In genomic region chr1:132306160-132306559, GRCm38 (mm10) we compare ENCODE assay signal across 9 mouse cellular contexts. TPM values are rescaled to one million over a fixed set of nuclear protein-coding genes. Genes with fewer than 3 reads are reported as not detected.
DNase-seq lines count a peak whose midpoint lies in the region; ATAC-seq and TF ChIP-seq lines count a peak whose summit lies in the region.
"Had no signal": no experiment of that assay in that cellular context is flagged by ENCODE, and none has a peak within 500 bp of the region (broad histone marks: within the 10 kb centered on the region; RNA-seq: fewer than 3 reads in every experiment).

No protein-coding gene starts in this region.

- peak; percentile 52 for ATAC-seq in megakaryocyte-erythroid progenitor cell, adult 5-6 weeks (replicated peaks; ENCODE audit: low FRiP score, low TSS enrichment, poor library complexity, severe bottlenecking)

- H3K27ac ChIP-seq in gastrocnemius, adult 2 months, result no peak overlapping the region

- DNase-seq in gastrocnemius, adult 2 months, result peak; percentile 62
- DNase-seq in gastrocnemius, postnatal 25 days, result no peak
- DNase-seq in ovary, postnatal 36 days (ENCODE audit: low spot score), result peak; percentile 49
- DNase-seq in ovary, adult 18-20 months (ENCODE audit: low spot score), result no peak
- DNase-seq in adrenal gland, postnatal 25 days, result peak; percentile 71
- DNase-seq in kidney, adult 8-10 months, result peak; percentile 51 to 79
- DNase-seq in ovary, postnatal 10 days (ENCODE audit: low spot score), result no peak

- intact Hi-C loops in gastrocnemius, adult 2 months (cut with DNase I), result loop anchor here (1.0 to 2.0 kb wide), 2 partner anchors 94 to 147 kb away; no protein-coding TSS in a partner anchor

- TF ChIP-seq CTCF in gastrocnemius, adult 2 months (IDR thresholded peaks at IDR 0.05), result peak; percentile 79

- H3K4me3 ChIP-seq in gastrocnemius, adult 2 months, result no peak overlapping the region
- H3K4me3 ChIP-seq: myocyte had no signal

RNA-seq across cellular contexts. Expression of gene Klhdc8a, which starts 7.7 kb away (rescaled TPM):
- under 1 TPM; 0.13 to 0.31 TPM for total RNA-seq in gastrocnemius, adult 2 months (2021)
- total RNA-seq in gastrocnemius, postnatal 25 days (2021), result under 1 TPM; 0.16 to 0.26 TPM
- total RNA-seq in adrenal gland, postnatal 25 days (2021), result 116 and 153 TPM in 2 replicates
- not detected in 2 replicates for total RNA-seq in megakaryocyte-erythroid progenitor cell, adult 5-6 weeks (2014; fragmentation: Nextera tagmentation)
- not detected in 2 replicates for total RNA-seq in megakaryocyte-erythroid progenitor cell, adult 5-6 weeks (2017)

RNA-seq across cellular contexts. Expression of gene Nuak2, which starts 9.8 kb away (rescaled TPM):
- under 1 TPM; 0.38 to 0.98 TPM for total RNA-seq in gastrocnemius, adult 2 months (2021)
- total RNA-seq in gastrocnemius, postnatal 25 days (2021), result 1 to 10 TPM in 1 of 2 experiments, under 1 TPM in 1; 0.79 to 1.3 TPM
- total RNA-seq in adrenal gland, postnatal 25 days (2021), result 2.4 and 4.8 TPM in 2 replicates
- 3.7 and 4.9 TPM in 2 replicates for total RNA-seq in megakaryocyte-erythroid progenitor cell, adult 5-6 weeks (2014; fragmentation: Nextera tagmentation)
- 0.70 and 4.4 TPM in 2 replicates for total RNA-seq in megakaryocyte-erythroid progenitor cell, adult 5-6 weeks (2017)

Comparison
In these comparisons a context has a peak if more than half of its experiments do, and no peak if none do; other contexts are left out.
1. DNase-seq: peak in gastrocnemius, adult 2 months (single experiment), ovary, postnatal 36 days (single experiment), adrenal gland, postnatal 25 days (single experiment) and kidney, adult 8-10 months (2 of 2); none in gastrocnemius, postnatal 25 days (single experiment), ovary, adult 18-20 months (single experiment) and ovary, postnatal 10 days (single experiment).
2. RNA of gene Klhdc8a, which starts 7.7 kb away (total RNA-seq): 116 to 153 TPM in adrenal gland, postnatal 25 days; 0.13 to 0.31 TPM in gastrocnemius, adult 2 months, 0.16 to 0.26 TPM in gastrocnemius, postnatal 25 days and not detected in megakaryocyte-erythroid progenitor cell, adult 5-6 weeks; every median in the first group is over 10 times any median in the second.